Comparison of ENCODE assay signal across 13 mouse cellular contexts in genomic region chr13:37358112-37358511, GRCm38 (mm10).
"Had no signal": no experiment of that assay in that cellular context is flagged by ENCODE, and none has a peak within 500 bp of the region (broad histone marks: within the 10 kb centered on the region; RNA-seq: fewer than 3 reads in every experiment).

No protein-coding gene starts in this region.

- H3K9ac ChIP-seq: limb, embryonic 15.5 days; liver, embryonic 13.5 days; liver, postnatal 0 days; midbrain, embryonic 15.5 days; neural tube, embryonic 12.5 days had no signal

- H3K27ac ChIP-seq: kidney, postnatal 0 days; limb, embryonic 15.5 days; liver, embryonic 13.5 days; midbrain, embryonic 15.5 days; neural tube, embryonic 12.5 days had no signal

- H3K9me3 ChIP-seq: limb, embryonic 15.5 days; liver, embryonic 13.5 days; megakaryocyte, embryonic 14.5 days; midbrain, embryonic 15.5 days; neural tube, embryonic 12.5 days had no signal

- H3K36me3 ChIP-seq: limb, embryonic 15.5 days; liver, embryonic 13.5 days; midbrain, embryonic 15.5 days; neural tube, embryonic 12.5 days had no signal

- DNase-seq: layer of hippocampus, adult 9-11 months; layer of hippocampus, postnatal 36 days; liver, embryonic 13.5 days; liver, postnatal 0 days; thymus, adult 18-20 months; thymus, postnatal 14 days had no signal

- H3K27me3 ChIP-seq: limb, embryonic 15.5 days; liver, embryonic 13.5 days; megakaryocyte, embryonic 14.5 days; midbrain, embryonic 15.5 days; neural tube, embryonic 12.5 days had no signal

- H3K4me1 ChIP-seq: midbrain, embryonic 15.5 days; neural tube, embryonic 12.5 days had no signal

- H3K4me3 ChIP-seq: limb, embryonic 15.5 days; liver, embryonic 13.5 days; megakaryocyte, embryonic 14.5 days; midbrain, embryonic 15.5 days; neural tube, embryonic 12.5 days had no signal

- H3K4me2 ChIP-seq: limb, embryonic 15.5 days; liver, embryonic 13.5 days; midbrain, embryonic 11.5 days; midbrain, embryonic 15.5 days; neural tube, embryonic 12.5 days had no signal

- ATAC-seq: intestine, embryonic 16.5 days; liver, postnatal 0 days; midbrain, embryonic 15.5 days had no signal
